Mouse (Mus musculus): Measurements from ENCODE around the gene Tmem95.

The Tmem95 gene

DNA sequence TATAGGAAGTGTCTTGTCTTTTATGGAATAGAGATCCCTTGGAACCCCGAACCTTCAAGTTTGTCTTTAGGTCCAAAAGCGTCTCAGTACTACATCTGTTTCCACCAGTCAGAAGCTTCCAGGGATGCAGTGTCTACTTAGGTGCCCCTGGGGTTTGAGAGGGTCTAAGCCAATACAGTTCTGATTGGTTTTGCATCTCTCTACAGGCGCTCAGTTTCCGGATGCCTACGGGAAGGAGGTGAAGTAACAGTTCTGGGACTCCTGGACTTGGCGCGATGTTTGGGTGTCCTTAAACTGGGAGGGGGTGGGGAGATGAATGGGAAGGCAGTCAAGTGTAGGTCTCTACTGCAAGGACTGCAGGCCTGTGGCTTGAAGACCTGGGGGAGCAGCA lies 39.1 kb downstream of the Tmem95 start:
- DNase-seq = peak in 1 of 2 experiments; percentile 27

DNA sequence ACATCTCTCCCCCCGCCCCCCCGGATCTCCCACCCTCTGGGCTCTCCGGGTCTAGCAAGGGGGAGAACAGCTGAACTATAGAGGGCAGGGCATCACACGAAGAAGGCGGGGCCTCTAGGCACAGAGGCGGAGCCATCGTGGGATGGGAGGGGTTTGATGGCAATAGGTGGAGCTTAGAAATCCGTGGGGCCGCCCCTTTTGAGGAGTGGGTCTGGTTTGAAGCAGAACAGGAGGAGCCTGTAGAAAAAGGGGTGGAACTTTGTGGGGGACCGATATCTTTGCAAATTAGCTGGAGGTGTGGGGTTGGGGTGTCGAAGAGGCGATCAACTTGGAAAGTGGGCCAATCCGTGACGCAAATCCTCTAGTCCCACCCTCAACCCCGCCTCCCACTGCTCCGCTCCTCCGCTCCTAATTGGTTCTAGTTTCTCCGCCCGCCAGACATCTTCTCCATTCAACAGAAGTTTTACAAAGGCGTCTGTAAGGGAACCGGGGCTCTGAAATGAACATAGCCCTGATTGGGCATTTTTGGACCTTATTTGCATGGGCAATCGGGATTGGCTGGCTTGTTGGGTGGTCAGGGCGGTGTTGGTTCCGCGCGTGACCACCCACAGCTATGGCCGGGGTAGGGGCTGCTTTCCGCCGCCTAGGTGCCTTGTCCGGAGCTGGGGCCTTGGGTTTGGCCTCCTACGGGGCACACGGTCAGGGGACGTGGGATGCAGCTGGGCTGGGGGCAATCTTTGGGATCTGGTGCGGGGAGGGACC lies 39.7 kb downstream of the Tmem95 start, which contains the start of gene Tmem256:
Gene Tmem256, plus strand, starts transcription at position 563 of the 762 bp plus-strand sequence.
- DNase-seq = peak; percentile 98 to 99

DNA sequence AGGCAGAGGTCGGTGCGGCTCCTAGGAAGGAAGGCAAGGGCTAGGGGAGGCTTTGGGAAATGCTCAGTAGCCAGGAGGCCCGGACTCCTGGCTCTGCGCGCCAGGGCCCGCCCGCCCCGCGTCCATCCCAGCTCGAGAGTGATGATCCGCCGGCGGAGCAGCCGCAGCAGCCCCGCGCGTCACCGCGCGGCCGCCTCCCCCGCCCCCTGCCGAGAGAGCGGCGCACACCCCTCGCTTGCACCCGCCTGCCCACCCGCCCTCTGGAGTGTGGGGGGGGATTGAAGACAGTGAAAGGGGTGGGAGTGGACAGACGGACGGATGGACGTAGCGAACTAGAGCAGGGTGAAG lies 40.2 kb downstream of the Tmem95 start, which contains the start of gene Nlgn2:
Gene Nlgn2, minus strand, starts transcription at position 181 of the 348 bp plus-strand sequence.
- peak in 1 of 2 experiments; percentile 26 for DNase-seq

DNA sequence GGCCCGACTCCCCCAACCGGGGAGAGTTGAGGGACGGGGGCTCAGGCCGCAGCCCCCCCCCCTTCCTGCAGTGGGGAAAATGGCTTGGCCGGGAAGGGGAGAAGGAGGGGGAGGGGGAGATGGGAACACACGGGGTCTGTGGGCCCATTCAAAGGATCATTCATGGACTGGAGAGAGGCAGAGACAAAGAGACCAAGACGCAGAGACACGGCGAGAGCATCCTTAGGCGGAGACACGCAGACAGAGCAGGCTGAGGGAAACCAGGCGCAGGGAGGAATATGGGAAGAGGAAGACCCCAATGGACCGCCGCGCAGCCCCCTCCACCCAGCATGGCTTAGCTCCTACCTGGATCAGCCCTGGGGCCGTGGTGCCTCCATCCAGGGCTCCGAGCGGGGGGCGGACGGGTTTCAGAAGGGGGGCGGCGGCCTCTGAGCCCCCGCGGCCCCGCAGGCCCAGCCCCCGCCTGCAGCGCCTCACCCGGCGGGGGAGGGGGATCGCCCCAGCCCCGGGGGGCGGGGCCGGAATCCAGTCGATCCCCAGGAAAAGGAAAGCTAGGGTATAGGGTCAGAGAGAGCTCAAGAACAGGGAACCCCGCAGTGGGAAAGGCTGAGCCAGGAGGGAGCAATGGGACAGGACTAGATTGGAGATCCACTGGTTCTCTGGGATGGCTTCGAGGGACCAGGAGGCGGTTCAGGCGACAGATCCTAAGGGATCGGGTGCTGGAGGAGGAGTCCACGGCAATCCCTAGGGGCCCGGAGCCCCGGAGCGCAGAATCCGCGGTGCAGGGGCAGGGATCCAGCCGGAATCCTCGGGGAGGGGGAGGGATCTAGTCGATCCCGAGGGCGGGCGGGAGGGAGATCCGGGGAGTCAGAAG lies 40.9 kb downstream of the Tmem95 start:
- DNase-seq = no peak

DNA sequence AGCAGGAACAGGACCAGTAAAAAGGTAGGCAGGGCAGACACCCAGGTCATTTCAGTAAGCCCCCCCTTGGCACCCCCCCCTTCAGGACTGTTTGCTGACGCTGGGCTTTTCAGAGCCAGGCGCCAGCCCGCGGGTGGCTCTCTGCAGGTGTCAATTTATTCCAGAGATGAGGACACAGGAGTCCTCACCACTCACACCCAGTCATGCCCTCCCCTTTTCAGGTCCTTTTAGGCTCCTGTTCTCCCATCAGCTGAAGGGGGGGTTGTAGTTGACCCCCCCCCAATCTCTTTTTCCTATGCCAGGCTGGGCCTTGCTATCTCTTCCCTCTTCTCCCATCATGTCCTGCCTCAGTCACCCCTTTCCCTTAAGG lies 41.9 kb downstream of the Tmem95 start:
- no peak for DNase-seq

DNA sequence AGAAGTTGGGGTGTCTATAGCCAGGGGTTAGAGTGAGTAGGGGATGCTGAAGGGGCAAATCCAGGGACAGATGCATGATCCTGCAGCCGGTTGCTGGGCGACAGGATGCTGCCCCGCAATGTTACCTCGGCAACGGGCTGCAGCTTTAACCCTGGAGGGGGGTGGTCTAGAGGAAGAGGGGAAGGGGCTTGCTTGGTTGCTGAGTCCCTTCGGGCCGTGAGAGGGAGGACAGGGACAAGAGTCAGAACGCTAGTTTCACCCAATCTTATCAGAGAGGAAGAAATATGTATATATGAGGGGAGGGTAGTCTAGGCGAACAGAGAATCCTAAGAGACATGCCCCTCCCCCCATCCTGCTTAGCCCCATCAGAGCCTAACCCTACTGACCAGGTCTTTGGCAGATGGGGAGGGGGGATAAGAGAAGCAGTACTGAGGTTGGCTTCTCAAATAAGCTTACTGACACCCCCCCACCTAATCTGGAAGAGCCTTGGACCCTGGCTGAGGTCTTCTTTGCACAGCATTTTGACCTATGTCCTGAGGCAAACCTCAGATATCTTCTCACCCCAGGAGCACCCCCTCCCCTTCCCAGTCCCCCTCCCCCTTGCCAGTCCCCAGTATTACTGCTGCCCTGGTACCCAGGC lies 42.4 kb downstream of the Tmem95 start:
- DNase-seq = no peak

DNA sequence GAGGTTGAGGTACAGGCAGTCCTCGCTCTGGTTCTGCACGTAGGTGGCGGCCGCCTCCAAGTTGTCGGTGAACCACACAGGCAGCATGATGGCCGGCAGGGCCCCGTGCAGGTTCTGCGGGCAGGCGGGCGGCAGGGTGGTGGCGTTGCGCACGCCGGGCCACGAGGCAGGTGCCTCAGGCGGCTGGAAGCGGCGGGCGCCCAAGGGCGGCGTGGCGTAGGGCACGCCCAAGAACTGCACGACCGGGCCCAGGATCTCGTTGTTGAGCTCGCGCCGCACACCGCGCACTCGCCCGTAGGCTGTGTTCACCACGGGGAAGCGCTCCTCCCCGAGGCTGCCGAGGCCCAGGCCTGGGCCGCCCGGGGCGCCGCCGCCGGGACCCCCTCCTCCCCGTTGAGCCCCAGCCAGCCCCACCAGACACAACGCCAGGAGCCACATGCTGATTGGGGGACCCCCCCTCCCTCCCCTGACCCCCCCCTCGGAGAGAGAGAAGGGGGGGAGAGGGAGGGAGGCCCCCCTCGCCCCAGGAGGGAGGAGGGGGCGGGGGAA lies 43.7 kb downstream of the Tmem95 start:
- no peak for DNase-seq

DNA sequence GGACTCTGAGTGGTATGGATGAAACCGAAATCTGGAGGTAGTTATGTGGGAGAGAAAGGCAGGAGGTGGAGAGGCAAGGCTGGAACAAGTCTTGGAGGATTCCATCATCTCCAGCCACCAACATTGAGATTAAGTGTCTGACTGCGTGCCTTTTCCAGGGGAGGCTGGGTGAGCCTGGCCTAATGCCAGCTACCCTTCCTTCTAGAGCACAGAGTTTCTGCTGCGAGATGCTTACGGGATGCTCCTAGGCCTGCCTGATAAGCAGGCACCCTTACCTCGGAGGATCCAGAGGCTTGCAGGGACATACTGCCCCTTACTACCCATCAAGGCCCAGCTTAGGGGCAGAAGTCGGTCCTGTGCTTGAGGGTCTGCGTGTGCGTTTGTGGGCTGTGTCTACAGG lies 44.3 kb downstream of the Tmem95 start:
- DNase-seq = no peak

DNA sequence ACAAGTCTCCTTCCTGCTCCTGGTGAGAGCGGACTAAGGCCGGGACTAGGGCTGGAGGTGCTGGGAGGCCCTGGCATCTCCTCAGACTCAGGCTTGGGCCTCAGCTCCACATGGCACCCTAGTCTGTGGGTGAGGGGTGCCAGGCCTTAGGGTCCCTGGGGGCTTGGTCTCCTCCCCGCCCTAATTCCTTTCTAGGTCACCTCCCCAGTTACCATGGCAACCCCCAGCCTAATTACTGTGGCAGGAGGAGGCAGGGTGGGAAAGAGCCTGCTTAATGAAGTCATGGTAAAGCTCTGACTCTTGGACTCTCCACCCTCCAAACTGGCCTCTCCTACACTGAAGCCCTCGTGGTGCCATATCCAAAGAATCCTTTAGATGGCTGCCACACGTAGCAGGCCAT lies 49.0 kb downstream of the Tmem95 start:
- DNase-seq = no peak

Data from kidney, adult 8-10 months (tissue).